Mouse (Mus musculus): ENCODE results near the gene 4921517D22Rik.

DNA sequence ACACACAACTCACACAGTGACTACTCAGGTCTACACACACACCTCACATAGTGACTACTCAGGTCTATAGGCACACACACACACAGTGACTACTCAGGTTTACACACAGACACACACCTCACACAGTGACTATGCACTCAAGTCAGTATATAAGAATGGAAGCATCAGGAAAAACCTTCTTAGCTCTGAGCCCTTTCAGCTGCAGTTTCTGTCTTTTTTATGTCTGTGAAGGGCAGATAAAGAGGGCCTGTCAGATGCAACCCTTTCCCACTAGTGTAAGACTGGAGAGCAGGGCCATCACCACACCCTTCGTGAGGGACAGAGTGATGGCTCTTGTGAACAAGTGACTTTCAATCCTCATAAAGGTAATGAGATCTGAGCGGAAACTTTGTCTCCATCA is 44.5 kb upstream of the 4921517D22Rik start:
- TF ChIP-seq CTCF (IDR thresholded peaks at IDR 0.05; ENCODE audit: extremely low read depth, insufficient read length, insufficient replicate concordance, low read depth, low read length): no peak
- TF ChIP-seq POLR2A (IDR thresholded peaks at IDR 0.05; ENCODE audit: low read depth, low read length): no peak
